Mouse (Mus musculus) cortical plate, adult 2 months (tissue): Measurements from ENCODE around the gene Anks1. TPM values are rescaled to one million over a fixed set of nuclear protein-coding genes. Genes with fewer than 3 reads are reported as not detected.

ENCODE experiments used
- H3K27ac ChIP-seq: fragments of 200-500 bp; 2 replicates; pipeline ENCODE4 v1.5.1; 2012; ENCODE audit warnings: low read length, control low read depth, inconsistent platforms; ENCODE audit not compliant: insufficient read depth
- H3K4me1 ChIP-seq: fragments of 200-500 bp; 2 replicates; pipeline ENCODE4 v1.6.1; 2011; ENCODE audit warnings: low read length; ENCODE audit not compliant: control insufficient read depth, insufficient read depth
- H3K4me3 ChIP-seq: fragments of 200-500 bp; 2 replicates; pipeline ENCODE4 v1.5.1; 2011; ENCODE audit warnings: mild to moderate bottlenecking, low read length, control low read depth; ENCODE audit not compliant: insufficient read depth
- CTCF ChIP-seq: fragments of 200-500 bp; IDR thresholded peaks from 2 replicates; pipeline ENCODE4 v1.5.1; 2011; ENCODE audit warnings: mild to moderate bottlenecking, control low read depth, low read length; ENCODE audit not compliant: insufficient read depth; ENCODE audit errors: extremely low read depth
- POLR2A ChIP-seq: fragments of 200-500 bp; IDR thresholded peaks from 2 replicates; pipeline ENCODE4 v1.6.1; 2011; ENCODE audit warnings: mild to moderate bottlenecking, low read length, control low read depth; ENCODE audit not compliant: insufficient read depth; ENCODE audit errors: extremely low read depth
- polyA plus RNA-seq: library from polyadenylated mRNA; depleted of rRNA; stranded (reverse); fragments of >200 nt; gene quantifications from 2 replicates; pipeline ENCODE4 v1.2.3, GENCODE M21; 2012

Anks1 gene
- polyA plus RNA-seq, 1 experiment = 39.8 TPM

GRCm38 (mm10) chr17:28010925-28011324 is 101.8 kb downstream of the Anks1 start:
- TF ChIP-seq POLR2A (no peak), CTCF (no peak)
- no peak overlapping the region for H3K4me3 ChIP-seq
- peaks cover 12% of the 10 kb centered on the region for H3K4me1 ChIP-seq
- no peak overlapping the region for H3K27ac ChIP-seq

- no peak for TF ChIP-seq CTCF
- H3K4me3 ChIP-seq = peak overlapping the region; percentile 3
- H3K4me1 ChIP-seq = peaks cover 7% of the 10 kb centered on the region
- no peak overlapping the region for H3K27ac ChIP-seq
These were observed 103.7 kb downstream of the Anks1 start for GRCm38 (mm10) chr17:28012851-28013250.

- peaks cover 7% of the 10 kb centered on the region for H3K4me1 ChIP-seq
- TF ChIP-seq POLR2A (peak; percentile 54; the same call in 1 of the 2 replicates), CTCF (peak; percentile 74)
- H3K4me3 ChIP-seq = peak overlapping the region; percentile 3
- no peak overlapping the region for H3K27ac ChIP-seq
These were observed 104.3 kb downstream of the Anks1 start for GRCm38 (mm10) chr17:28013259-28013875.

GRCm38 (mm10) chr17:28014449-28014848 is 105.3 kb downstream of the Anks1 start:
- Histone ChIP-seq H3K4me1 (peaks cover 5% of the 10 kb centered on the region; the same call in 1 of the 2 replicates), H3K4me3 (no peak overlapping the region), H3K27ac (no peak overlapping the region)
- TF ChIP-seq POLR2A = no peak
- TF ChIP-seq CTCF = no peak

- H3K27ac ChIP-seq = 0 out of 2 replicates have a peak overlapping the region, but pooled peaks have one; percentile 38
- H3K4me1 ChIP-seq = peaks cover 5% of the 10 kb centered on the region; the same call in 1 of the 2 replicates
- no peak overlapping the region for H3K4me3 ChIP-seq
- no peak for TF ChIP-seq POLR2A
- TF ChIP-seq CTCF = no peak
These were observed 106.1 kb downstream of the Anks1 start for GRCm38 (mm10) chr17:28015068-28015730.

- no peak overlapping the region for H3K27ac ChIP-seq
- TF ChIP-seq POLR2A (no peak), CTCF (no peak)
- peaks cover 5% of the 10 kb centered on the region; the same call in 1 of the 2 replicates for H3K4me1 ChIP-seq
- H3K4me3 ChIP-seq = no peak overlapping the region
These were observed 107.1 kb downstream of the Anks1 start for GRCm38 (mm10) chr17:28016056-28016797.

- Histone ChIP-seq H3K4me3 (no peak overlapping the region), H3K27ac (no peak overlapping the region), H3K4me1 (peaks cover 10% of the 10 kb centered on the region)
- TF ChIP-seq CTCF = no peak
- no peak for TF ChIP-seq POLR2A
These were observed 109.2 kb downstream of the Anks1 start for GRCm38 (mm10) chr17:28018344-28018743.

- no peak overlapping the region for H3K4me3 ChIP-seq
- peaks cover 8% of the 10 kb centered on the region for H3K4me1 ChIP-seq
- H3K27ac ChIP-seq = no peak overlapping the region
- TF ChIP-seq POLR2A (no peak), CTCF (no peak)
These were observed 109.7 kb downstream of the Anks1 start for GRCm38 (mm10) chr17:28018776-28019175.

- no peak for TF ChIP-seq CTCF
- no peak for TF ChIP-seq POLR2A
- peaks cover 8% of the 10 kb centered on the region for H3K4me1 ChIP-seq
- no peak overlapping the region for H3K4me3 ChIP-seq
- H3K27ac ChIP-seq = no peak overlapping the region
These were observed 110.9 kb downstream of the Anks1 start for GRCm38 (mm10) chr17:28019785-28020696.
